Mouse (Mus musculus) intestine, embryonic 16.5 days (tissue): ENCODE data around the gene Prss46. TPM values are rescaled to one million over a fixed set of nuclear protein-coding genes. Genes with fewer than 3 reads are reported as not detected.
A peak's percentile ranks its signal among the peaks of the same experiment; 100 is the strongest.

Experiments used
- ATAC-seq: fragments of 200-750 bp; cut with Nextera tagmentation; 2 replicates; pipeline ENCODE4 v1.8.0; 2017; ENCODE audit warnings: moderate TSS enrichment, moderate library complexity
- H3K27ac ChIP-seq: fragments of 300-500 bp; sonication (generic); 2 replicates; pipeline ENCODE4 v1.5.1; 2014; ENCODE audit warnings: mild to moderate bottlenecking, low read length
- H3K27me3 ChIP-seq: fragments of 300-500 bp; sonication (generic); replicated peaks from 2 replicates; pipeline ENCODE4 v1.6.1; 2014; ENCODE audit warnings: low read length, control low read depth, mixed read lengths; ENCODE audit not compliant: control insufficient read depth, insufficient read depth
- H3K36me3 ChIP-seq: fragments of 300-500 bp; sonication (generic); 2 replicates; pipeline ENCODE4 v1.6.1; 2014; ENCODE audit warnings: low read length, control low read depth; ENCODE audit not compliant: control insufficient read depth, insufficient read depth
- H3K4me1 ChIP-seq: fragments of 300-500 bp; sonication (generic); 2 replicates; pipeline ENCODE4 v1.6.1; 2014; ENCODE audit warnings: low read length, control low read depth, mixed read lengths; ENCODE audit not compliant: control insufficient read depth, insufficient read depth
- H3K4me2 ChIP-seq: fragments of 300-500 bp; sonication (generic); 2 replicates; pipeline ENCODE4 v1.6.1; 2014; ENCODE audit warnings: low read depth, low read length, control low read depth
- H3K4me3 ChIP-seq: fragments of 300-500 bp; sonication (generic); 2 replicates; pipeline ENCODE4 v1.5.1; 2014; ENCODE audit warnings: mild to moderate bottlenecking, low read length
- H3K9ac ChIP-seq: fragments of 300-500 bp; sonication (generic); 2 replicates; pipeline ENCODE4 v1.6.1; 2014; ENCODE audit warnings: low read depth, low read length
- H3K9me3 ChIP-seq: fragments of 300-500 bp; sonication (generic); 2 replicates; pipeline ENCODE4 v1.6.1; 2016; ENCODE audit warnings: low read length, control low read depth; ENCODE audit not compliant: control insufficient read depth
- WGBS: fragments of 180-500 bp; shearing (Covaris S2); extraction: QIAGEN DNeasy Blood & Tissue Kit; methylation state at CpG from one replicate; pipeline ENCODE4 v1.1.7; 2014; 5-methylcytosine and 5-hydroxymethylcytosine counted together
- polyA plus RNA-seq: library from polyadenylated mRNA; unstranded; fragments of >200 nt; fragmentation: Nextera tagmentation; extraction: Ambion mirVana; gene quantifications from 2 replicates; pipeline ENCODE4 v1.2.1, GENCODE M21; 2015

Prss46 gene
- polyA plus RNA-seq, 1 experiment from 2014 or later: not detected

DNA sequence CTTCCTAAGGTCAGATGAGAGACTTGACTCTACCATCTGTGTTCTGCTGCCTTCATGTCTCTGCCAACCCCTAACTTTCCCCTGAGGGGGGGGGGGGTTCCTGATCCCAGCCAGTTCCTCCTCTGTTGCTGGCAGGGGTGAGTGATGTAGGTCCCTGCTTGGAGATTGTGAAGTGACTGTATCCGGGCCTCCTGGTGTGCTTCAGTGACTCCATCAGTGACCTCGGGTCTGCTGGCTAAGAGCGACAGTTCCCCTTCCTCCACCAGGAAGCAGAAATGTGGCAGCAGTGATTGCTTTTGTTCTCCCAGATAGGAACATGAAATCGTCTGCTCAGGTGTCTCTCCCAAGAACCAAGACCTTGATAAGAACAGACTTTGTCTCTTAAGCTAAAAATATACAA, 12.6 kb downstream of the Prss46 start:
- Histone ChIP-seq H3K4me2 (no peak overlapping the region), H3K9ac (no peak overlapping the region), H3K9me3 (no peaks in the 10 kb centered on the region), H3K27me3 (peaks cover 7% of the 10 kb centered on the region; the same call in 1 of the 2 replicates), H3K4me1 (peaks cover 4% of the 10 kb centered on the region; the same call in 1 of the 2 replicates), H3K27ac (no peak overlapping the region), H3K4me3 (no peak overlapping the region), H3K36me3 (no peaks in the 10 kb centered on the region)
- WGBS: 37% methylated on average over 4 of the region's 4 CpGs
- 0 out of 2 replicates have a peak, but pooled peaks have one; percentile 38 for ATAC-seq

DNA sequence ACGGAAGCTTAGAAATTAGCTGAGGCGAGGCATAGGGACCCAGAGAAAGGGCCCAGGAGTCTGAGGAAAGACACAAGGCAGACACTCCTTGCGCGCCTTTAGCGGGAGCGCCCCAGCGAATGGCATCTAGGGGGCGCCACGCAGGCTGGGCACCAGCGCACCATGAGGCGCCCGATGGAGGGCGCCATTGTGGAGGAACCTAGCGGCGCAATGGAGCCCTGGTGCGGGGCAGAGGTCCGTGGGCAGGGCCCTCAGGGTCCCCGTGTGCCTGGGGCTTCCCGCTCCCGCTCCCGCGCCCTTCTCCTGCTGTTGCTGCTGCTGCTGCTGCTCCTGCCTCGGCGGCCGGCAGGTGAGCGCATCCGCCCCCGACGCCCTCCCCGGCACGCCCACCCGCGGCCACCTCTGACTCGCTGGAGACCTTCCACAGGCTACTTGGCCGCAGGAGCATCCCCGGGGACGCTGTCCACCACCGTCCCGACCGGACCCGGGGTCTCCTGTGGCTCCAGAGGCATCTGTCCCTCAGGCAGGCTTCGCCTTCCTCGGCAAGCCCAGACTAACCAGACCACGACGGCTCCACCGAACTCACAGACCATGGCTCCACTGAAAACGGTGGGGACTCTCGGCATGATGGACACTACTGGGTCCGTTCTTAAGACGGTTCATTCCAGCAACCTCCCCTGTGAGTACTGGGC, 13.6 kb downstream of the Prss46 start, which contains the start of gene Prss50:
Prss50 (plus strand) TSS at position 187 of the 692 bp plus-strand sequence.
- ATAC-seq: peak; percentile 32; the same call in 1 of the 2 replicates
- Histone ChIP-seq H3K9me3 (no peaks in the 10 kb centered on the region), H3K4me1 (peaks cover 4% of the 10 kb centered on the region; the same call in 1 of the 2 replicates), H3K27ac (no peak within 1 kb of the TSS), H3K36me3 (no peaks in the 10 kb centered on the region), H3K9ac (peak within 1 kb of the TSS; percentile 43), H3K27me3 (peaks cover 7% of the 10 kb centered on the region; the same call in 1 of the 2 replicates), H3K4me3 (peak within 1 kb of the TSS; percentile 37), H3K4me2 (peak within 1 kb of the TSS; percentile 62)
- 11% methylated on average over 49 of the region's 50 CpGs for WGBS

DNA sequence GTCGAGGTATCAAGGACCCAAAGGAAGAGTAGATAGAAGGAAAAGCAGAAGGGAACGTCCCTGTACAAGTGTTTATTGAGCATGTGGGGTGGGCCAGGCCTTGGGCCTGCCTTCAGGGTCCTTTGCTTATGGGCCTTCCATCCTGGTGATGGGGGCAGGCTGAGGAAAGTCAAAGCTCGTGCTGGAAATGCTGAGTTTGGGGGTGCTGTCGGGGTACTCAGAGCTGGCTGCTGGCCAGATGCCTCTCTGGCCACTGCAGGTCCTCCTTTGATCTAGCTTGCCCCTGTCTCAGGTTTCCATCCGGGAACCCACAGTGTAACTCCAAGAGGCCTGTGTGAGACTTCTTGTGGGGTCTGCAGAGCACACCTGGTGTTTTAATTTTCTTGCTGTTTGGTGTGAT, 14.2 kb downstream of the Prss46 start:
- no peak overlapping the region for H3K4me3 ChIP-seq
- no peaks in the 10 kb centered on the region for H3K36me3 ChIP-seq
- H3K4me2 ChIP-seq: no peak overlapping the region
- no peak for ATAC-seq
- 49% methylated on average over 5 of the region's 5 CpGs for WGBS
- H3K27ac ChIP-seq: no peak overlapping the region
- peaks cover 4% of the 10 kb centered on the region; the same call in 1 of the 2 replicates for H3K4me1 ChIP-seq
- no peaks in the 10 kb centered on the region for H3K9me3 ChIP-seq
- no peak overlapping the region for H3K9ac ChIP-seq
- peaks cover 7% of the 10 kb centered on the region; the same call in 1 of the 2 replicates for H3K27me3 ChIP-seq

DNA sequence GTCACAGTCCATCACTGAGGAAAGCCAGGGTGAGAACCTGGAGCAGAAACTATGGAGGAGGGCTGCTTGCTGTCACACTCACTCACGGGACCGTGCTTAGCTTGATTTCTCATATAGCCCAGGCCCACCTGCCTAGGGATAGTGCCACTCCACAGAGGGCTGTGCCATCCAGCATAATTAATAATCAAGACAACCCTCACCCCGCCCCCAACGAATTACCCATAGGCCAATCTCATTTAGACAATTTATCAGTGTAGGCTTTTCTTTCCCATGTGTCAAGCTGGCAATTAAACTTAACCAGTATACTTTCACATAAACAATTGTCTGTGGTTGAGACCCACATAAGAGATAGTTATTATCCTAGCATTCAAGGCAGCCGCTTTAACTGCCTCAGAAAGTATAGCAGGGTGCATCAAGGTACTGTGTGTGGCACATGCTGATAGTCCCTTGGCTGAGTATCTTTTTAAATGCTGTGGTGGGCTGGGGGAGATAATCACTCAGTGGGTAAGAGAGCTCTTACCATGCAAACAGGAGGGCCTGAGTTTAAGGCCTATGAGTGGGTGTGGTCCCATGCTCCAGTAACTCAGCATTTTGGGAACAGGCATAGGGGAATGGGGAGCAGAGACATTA, 14.8 kb downstream of the Prss46 start:
- Histone ChIP-seq H3K4me1 (peaks cover 4% of the 10 kb centered on the region; the same call in 1 of the 2 replicates), H3K36me3 (no peaks in the 10 kb centered on the region), H3K9me3 (no peaks in the 10 kb centered on the region), H3K4me2 (no peak overlapping the region), H3K27ac (no peak overlapping the region), H3K27me3 (peaks cover 7% of the 10 kb centered on the region; the same call in 1 of the 2 replicates), H3K4me3 (no peak overlapping the region), H3K9ac (no peak overlapping the region)
- no peak for ATAC-seq
- WGBS: 90% methylated on average over 5 of the region's 5 CpGs

DNA sequence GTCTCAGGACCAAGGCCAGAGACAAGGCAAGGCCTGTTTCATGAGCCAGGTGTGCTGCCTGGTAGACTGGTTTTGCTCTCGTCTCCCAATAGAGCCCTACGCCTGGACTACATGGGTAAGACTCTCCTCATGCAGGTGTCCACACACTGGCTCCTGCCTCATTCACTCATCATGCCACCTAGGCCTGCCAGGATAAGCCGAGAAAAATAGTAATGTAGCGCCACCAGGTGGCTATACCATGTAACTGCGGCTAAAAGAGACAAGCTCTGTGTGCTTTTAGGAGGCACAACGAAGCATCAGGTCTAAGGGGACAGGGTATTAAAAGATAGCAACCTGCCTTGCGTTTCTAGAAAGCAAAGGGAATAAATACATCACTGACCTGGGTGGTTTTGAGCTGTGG, 26.7 kb downstream of the Prss46 start:
- Histone ChIP-seq H3K27me3 (no peaks in the 10 kb centered on the region), H3K9ac (no peak overlapping the region), H3K27ac (no peak overlapping the region), H3K4me3 (no peak overlapping the region), H3K9me3 (no peaks in the 10 kb centered on the region), H3K36me3 (no peaks in the 10 kb centered on the region), H3K4me1 (peaks cover 24% of the 10 kb centered on the region), H3K4me2 (no peak overlapping the region)
- 21% methylated on average over 7 of the region's 7 CpGs for WGBS
- ATAC-seq: 0 out of 2 replicates have a peak, but pooled peaks have one; percentile 6

DNA sequence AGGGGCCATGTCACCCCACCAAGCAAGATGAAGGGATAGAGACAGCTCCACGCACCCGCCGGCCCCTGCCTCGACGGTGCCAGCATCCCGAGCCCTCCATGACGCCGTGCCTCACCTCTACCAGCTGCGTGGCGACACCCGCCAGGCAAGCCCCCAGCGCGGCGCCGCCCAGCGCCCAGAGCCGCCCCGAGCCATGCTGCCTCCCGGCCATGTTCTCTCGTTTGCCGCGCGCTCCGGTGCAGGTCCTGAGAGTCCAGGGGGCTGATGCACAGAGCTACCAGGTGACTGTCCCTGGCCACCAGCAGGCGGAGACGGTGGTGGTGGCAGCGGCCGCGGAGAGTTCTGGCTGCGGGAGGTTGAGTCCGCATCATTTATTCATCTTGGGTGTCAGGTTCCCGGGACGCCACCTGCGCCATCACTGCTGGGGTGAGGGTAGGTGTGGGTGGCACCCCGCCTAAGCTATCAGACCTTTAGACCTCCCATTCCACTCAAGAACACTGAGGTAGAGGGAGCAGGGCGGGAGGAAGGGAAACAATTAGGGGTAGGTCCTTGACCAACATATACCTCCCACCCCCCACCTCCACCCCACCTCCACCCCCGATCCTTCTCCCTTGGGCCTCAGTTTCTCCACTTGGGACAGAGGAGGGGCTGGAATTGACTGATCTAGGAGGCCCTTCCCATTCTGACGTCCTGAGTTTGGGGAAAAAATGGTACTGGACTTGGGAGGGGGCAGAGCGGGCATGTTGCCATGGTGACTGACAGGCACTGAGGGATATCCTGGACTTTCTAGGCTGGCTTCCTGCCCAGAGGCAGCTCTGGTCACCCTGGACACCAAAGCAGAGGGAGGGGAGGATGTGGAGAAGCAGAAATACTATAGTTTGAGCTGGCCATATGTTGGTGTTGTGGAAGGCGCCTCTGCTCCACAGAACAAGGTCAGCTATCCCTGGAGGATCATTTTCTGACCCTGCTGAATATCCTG, 29.7 kb downstream of the Prss46 start:
- Histone ChIP-seq H3K4me1 (peaks cover 35% of the 10 kb centered on the region), H3K9me3 (no peaks in the 10 kb centered on the region), H3K9ac (peak overlapping the region; percentile 62), H3K36me3 (no peaks in the 10 kb centered on the region), H3K27ac (peak overlapping the region; percentile 61; the same call in 1 of the 2 replicates), H3K4me2 (peak overlapping the region; percentile 56), H3K4me3 (peak overlapping the region; percentile 34), H3K27me3 (no peaks in the 10 kb centered on the region)
- WGBS: 10% methylated on average over 40 of the region's 40 CpGs
- ATAC-seq: no peak

DNA sequence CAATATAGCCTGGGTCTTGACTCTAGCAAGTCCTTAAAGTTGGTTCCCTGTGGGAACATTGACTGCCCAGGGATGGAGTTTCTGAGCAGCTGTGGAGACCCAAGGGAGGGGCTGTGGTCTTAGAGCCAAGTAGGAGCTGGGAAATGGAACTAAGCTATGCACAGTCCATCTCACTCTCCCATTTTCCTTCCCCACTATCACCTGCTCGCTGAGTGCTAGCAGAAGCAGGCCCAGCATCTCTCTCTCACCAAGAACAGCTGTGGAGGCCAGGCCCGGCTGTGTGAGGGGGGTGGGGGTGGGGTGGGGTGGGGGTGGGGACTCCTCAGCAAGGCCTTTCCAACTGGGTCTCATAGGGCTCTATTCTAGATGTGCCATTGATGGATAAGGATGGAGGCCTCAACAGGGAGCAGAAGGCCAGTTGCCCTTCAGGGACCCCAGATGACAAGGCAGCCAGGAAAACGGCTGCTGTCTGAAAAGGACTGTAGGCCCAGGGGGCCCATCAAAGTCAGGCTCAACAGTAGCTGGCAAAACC, 30.4 kb downstream of the Prss46 start:
- H3K27ac ChIP-seq: no peak overlapping the region; the same call in none of the 2 replicates
- H3K9me3 ChIP-seq: no peaks in the 10 kb centered on the region
- H3K9ac ChIP-seq: peak overlapping the region; percentile 24; the same call in 1 of the 2 replicates
- no peaks in the 10 kb centered on the region for H3K36me3 ChIP-seq
- H3K4me1 ChIP-seq: peaks cover 42% of the 10 kb centered on the region
- H3K4me3 ChIP-seq: no peak overlapping the region
- WGBS: 27% methylated on average over 3 of the region's 3 CpGs
- no peak overlapping the region for H3K4me2 ChIP-seq
- no peaks in the 10 kb centered on the region for H3K27me3 ChIP-seq
- ATAC-seq: no peak

DNA sequence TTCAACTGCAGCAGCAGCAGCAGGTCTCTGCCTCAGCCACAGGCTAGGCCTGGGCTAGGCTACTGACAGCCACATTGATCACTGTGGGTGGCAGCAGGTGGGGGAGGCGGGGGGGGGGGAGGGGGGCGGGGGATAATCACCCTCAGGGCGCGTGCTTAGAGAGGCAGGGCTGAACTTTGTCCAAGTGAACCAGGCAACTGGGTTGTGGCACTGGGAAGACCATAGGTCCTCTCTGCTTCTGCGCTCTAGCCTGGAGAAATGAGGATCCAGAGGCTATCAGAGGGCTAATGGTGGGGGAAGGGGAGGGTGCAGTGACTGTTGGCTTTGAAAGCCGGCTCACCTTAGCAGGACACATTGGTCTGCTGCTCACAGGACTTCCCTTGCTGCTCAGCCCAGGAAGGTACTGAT, 31.0 kb downstream of the Prss46 start:
- Histone ChIP-seq H3K36me3 (no peaks in the 10 kb centered on the region), H3K9me3 (no peaks in the 10 kb centered on the region), H3K4me1 (peaks cover 44% of the 10 kb centered on the region), H3K27ac (peak overlapping the region; percentile 82), H3K4me3 (no peak overlapping the region), H3K27me3 (no peaks in the 10 kb centered on the region), H3K4me2 (no peak overlapping the region), H3K9ac (peak overlapping the region; percentile 24; the same call in 1 of the 2 replicates)
- 21% methylated on average over 5 of the region's 6 CpGs for WGBS
- ATAC-seq: peak; percentile 52
